Mouse (Mus musculus) G1E (cell line): ENCODE measurements at regions not wholly inside any gene's neighbourhood (a gene's known extent, or its start where the extent isn't known, plus 50 kb on each side); places are given as distances from the start of the nearest gene placed in this dataset.

Experiments
- CTCF ChIP-seq: IDR thresholded peaks from 2 replicates; pipeline ENCODE4 v1.5.1; 2012; ENCODE audit warnings: low read depth, low read length, inconsistent platforms, mixed read lengths
- POLR2AphosphoS5 ChIP-seq: IDR thresholded peaks from 2 replicates; pipeline ENCODE4 v1.6.1; 2012; ENCODE audit warnings: low read depth, low read length, inconsistent platforms; ENCODE audit not compliant: insufficient replicate concordance
- TAL1 ChIP-seq: conservative IDR thresholded peaks from 2 replicates; pipeline ENCODE4 v1.6.1; 2012; ENCODE audit warnings: low read depth, low read length, inconsistent platforms, mixed read lengths

- TF ChIP-seq CTCF (no peak), TAL1 (no peak), POLR2AphosphoS5 (no peak)
Observed at GRCm38 (mm10) chr2:137310511-137310910, 194.1 kb upstream of the Jag1 start.
